Mouse (Mus musculus) adrenal gland, adult 8-10 months (tissue): ENCODE data around the gene Sar1a. TPM values are rescaled to one million over a fixed set of nuclear protein-coding genes. Genes with fewer than 3 reads are reported as not detected.

Experiments
- DNase-seq: peaks from one replicate; pipeline ENCODE4 v3.0.0; 2022
- total RNA-seq, 4 experiments: library from RNA; stranded (reverse); gene quantifications; 2 replicates each; pipeline ENCODE4 v1.2.4; 2022

Sar1a gene
- total RNA-seq, 4 experiments from 2014 or later: 192 to 224 (median 209) TPM

DNA sequence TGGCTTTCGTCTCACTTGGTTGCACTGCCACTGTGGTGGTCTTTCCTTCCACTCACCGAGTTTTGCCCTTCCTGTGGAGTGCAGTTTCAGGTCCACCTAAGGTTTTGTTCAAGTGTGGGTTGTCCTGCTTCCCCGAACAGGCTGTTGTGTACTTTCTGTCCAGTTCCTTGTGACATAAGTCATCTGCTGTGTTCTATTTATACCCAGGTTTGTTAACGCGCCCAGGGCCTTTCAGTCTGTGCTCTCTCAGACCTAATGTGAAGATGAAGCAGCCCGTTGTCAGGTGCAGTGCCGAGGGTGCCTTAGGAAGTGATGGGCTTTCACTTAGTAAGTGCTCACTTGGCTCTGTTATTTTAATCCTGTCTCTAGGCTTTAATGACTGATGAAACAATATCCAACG, 9.3 kb downstream of the Sar1a start:
- DNase-seq: no peak

GRCm38 (mm10) chr10:61693563-61693962, 13.5 kb downstream of the Sar1a start:
- DNase-seq: no peak

GRCm38 (mm10) chr10:61694870-61695670, 15.0 kb downstream of the Sar1a start, which contains the start of gene Tysnd1:
TSS of gene Tysnd1 (plus strand) at chr10:61695514.
- peak; percentile 96 for DNase-seq

DNA sequence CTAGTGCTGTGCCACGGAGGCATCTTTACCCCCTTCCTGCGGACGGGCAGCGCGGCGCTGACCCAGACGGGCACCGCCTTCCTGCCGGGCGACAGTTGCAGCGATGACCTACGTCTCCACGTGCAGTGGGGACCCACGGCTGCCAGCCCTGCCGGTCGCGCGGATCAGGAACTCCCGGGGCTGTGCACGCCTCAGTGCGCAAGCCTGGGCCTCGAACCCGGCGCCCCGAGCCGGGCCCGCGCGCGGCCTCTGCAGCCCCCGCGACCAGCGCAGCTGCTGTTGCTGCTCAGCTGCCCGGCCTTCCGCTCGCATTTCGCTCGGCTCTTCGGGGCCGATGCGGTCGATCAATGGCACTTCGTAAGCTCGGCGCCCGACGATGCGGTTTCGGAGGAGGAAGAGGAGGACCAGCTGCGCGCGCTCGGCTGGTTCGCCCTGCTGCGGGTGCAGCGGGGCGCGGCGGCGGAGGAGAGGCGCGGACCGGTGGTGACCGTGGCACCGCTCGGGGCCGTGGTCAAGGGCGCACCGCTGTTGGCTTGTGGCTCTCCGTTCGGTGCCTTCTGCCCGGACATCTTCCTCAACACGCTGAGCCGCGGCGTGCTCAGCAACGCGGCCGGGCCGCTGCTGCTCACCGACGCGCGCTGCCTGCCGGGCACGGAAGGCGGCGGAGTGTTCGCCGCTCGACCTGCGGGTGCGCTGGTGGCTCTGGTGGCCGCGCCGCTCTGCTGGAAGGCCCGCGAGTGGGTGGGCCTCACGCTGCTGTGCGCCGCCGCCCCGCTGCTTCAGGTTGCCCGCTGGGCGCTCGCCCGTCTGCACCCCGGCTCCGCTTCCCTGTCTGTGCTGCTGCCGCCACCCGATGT, 15.8 kb downstream of the Sar1a start:
- no peak for DNase-seq

- DNase-seq: no peak
Observed at GRCm38 (mm10) chr10:61696560-61696823, 16.4 kb downstream of the Sar1a start.

DNA sequence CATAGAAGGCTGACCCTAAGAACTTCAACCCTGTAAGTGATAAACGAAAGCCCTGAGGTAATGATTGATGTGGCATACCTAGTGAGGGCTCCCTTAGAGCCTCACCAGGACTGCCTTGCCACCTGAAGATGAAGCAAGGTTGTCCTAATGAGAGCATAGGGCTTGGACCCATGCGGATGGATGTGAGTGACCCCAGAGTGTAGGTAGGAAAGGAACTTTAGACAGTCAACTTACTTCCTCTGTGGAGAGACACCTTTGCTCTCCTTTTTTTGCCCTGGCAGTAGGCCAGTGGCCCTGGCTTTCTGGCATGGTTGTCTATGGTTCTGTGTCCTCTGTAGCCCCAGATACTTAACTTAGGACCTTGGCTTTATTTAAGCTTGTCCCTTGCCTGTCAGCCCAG, 16.9 kb downstream of the Sar1a start:
- peak; percentile 63 for DNase-seq

DNA sequence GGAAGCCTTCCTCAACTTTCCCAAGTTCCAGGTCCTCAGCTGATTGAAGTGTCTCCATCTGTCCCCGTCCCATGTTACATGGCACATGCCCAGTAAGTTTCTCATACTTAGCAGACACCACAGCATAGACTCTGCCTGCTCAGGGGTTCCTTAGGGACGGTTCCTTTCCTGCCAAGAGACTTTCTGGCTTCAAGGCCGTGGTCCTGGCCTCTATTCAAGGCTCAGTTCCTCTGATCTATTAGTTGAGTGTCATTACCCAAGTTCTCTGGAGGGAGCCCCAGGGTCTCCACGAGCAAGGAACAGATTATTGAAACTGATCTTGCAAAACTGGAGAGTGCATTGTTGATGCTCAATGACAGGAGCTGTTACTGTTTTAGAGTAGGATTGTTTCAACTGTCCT, 24.6 kb downstream of the Sar1a start:
- DNase-seq: peak; percentile 88

DNA sequence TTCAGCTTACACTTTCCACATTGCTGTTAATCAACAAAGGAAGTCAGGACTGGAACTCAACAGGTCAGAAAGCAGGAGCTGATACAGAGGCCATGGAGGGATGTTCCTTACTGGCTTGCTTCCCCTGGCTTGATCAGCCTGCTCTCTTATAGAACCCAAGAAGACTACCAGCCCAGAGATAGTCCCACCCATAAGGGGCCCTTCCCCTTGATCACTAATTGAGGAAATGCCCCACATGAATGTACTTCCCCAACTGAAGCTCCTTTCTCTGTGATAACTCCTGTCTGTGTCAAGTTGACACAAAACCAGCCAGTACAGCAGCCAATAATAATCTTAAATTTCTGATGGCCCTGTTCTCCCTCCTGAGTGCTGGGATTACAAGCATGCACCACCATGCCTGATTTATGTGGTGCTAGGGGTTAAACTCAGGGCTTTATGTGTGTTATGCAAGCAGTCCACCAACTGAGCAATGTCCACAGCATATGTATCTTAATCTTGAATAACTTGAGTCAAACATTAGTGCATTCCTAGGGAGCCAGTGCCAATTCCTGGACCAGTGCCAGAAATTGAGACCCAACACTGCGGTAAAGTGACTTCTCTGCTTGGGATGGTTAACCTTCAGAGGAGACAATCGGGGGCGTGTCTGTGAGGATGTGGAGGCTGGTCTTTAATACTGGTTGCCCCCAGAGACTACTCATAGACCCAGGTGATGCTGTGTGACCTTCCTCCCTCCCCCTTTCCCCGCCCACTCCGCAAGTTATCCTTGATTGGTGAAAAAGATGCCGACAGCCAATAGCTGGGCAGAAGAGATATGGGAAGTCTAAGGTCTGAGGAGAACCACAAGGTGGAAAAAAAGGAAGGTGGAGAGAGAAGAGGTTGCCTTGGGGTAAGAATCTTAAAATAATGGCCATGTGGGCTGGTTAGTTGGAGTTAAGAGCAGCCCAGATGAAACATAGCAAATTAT, 26.6 kb downstream of the Sar1a start:
- no peak for DNase-seq

- DNase-seq: peak; percentile 70
Observed at GRCm38 (mm10) chr10:61713601-61714000, 33.5 kb downstream of the Sar1a start.

DNA sequence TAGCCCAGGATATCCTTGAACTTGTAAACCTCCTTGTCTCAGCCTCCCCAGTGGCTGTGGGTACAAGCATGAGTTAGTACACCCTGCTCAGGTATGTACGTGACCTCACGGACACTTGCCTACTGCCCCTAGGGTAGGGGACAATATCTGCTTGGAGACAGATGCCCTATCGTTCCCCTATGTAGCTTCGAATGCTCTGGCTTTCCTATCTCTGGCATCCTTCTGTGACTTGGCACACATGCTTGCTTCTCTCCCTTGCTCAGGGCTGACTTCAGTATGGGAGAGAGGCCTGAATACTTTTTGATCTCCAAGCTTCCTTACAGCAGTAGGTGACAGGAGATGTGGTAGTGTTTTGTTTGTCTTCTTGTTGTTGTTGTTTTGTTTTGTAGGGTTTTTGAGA, 34.0 kb downstream of the Sar1a start:
- no peak for DNase-seq

DNA sequence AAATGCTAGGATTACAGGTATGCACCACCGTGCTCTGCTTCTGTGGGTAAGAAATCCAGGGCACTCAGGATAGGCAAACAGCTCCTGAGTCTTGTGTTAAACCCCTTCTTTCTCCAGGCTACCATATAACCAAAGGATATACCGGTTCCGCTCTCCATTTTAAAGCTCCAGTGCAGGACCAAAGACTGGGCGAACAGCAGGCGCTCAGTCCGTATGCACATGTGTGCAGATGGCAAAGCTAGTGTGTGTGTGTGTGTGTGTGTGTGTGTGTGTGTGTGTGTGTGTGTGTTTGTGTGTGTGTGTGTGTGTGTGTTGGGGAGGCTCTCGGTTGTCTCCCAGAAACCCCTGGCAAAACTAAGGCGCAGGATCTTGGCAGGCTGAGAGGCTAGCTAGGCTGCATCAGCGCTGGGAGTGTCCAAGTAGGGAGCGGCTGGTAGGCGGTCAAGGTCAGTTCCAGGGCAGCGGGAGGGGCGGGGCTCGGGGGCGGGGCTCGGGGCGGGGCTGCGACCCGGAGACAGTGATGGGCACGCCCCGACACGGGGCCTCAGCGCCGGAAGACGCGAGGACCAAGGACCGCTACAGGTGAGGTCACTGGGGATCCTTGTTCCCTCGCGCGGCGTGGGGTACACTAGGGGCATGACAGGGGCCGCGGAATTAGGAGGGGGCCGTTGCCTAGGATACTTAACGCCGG, 34.8 kb downstream of the Sar1a start, which contains the start of gene Aifm2:
Gene Aifm2 (plus strand): TSS at position 493 of the 691 bp plus-strand sequence.
- DNase-seq: peak; percentile 79

DNA sequence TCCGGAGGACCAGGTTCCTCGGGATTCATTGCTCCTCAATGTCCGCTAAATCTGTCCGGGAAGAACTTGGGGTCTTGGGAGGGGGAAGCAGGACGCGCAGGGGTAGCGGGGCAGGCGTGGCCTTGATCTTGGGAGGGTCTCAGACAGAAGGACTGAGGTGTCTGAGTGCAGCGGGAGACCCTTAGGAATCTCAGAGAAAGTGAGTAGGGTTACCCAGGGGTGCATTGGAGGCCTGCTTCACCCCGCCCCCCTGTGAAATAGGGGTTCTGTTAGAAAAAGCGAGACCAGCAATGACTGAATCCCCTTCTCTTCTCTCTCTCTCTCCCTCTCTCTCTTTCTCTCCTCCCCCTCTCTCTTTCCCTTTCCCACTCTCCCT, 35.4 kb downstream of the Sar1a start:
- DNase-seq: no peak

DNA sequence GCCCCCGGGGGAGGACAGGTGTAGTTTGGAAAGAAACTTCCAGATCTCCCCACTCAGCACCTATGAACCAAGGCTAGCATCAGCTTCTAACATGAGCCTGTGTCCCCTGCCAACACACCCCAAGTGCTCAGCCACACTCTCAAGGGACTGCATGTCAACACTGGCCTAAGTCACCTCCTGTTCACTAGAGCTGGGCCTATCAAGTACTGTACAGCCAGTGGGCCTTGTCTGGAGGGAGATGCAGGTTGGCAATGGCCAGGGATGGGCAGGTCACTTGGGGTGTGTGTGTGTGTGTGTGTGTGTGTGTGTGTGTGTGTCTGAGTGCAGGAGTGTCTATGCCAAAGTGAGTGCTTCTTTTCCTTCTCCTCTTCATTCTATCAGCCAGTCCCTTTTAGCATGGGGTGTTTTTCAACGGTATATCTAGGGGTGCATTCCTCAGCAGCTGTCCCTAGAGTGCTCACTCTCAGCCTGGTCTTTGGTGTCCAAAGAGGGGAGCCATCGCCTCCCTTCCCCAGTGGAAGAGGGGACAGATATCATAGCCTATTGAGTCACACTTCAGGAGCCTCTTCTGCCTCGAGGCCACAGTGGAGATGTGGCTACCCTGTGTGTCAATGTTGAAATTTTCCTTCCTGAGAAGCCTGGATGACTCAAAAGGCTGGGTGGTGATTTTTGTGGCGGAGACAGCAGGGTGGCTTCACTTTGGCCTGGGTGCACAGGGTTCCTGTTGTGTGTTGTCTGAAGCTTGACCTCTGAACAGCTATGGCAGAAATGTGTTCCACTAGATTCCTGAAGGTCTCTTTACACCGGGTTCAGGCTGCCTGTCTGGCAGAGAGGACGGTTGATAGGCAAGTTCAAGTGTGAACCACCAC, 36.1 kb downstream of the Sar1a start:
- peak; percentile 71 for DNase-seq

DNA sequence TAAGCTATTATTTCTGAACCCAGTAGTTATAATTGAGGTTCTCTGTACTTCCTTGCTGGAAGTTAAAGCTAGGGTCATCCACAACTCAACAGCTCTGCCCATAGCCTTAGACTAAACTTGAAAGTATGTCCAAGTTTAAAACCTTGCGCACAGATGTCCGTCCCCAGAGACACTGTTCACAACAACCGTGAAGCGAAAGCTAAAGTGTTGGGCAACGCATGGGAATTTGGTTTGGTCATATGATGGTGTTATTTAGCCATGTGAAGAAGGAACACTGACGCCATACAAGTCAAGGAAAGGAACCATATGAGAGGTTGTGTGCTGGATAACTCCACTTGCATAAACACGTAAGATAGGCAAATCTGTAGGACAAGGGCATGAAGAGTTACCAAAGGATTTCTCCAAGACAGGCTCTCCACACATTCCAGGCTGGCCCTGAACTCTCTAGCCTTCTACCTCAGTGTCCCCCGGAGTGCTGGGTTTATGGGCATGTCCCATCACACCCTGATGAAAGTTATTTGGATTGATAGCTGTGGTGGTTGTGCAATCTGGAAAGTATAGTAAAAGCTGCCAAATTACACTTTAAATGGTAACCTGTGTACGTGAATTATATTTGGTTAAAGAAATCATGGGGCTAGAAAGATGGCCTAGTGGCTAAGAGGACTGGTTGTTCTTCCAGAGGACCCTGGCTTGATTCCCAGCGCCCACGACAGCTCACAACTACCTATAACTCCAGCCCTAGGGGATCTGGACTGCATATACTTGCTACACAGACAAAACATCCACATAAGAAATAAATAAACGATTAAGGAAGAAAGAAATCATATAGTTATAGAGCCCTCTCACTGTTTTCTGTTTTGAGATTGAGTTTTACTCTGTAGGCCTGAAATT, 37.6 kb downstream of the Sar1a start:
- DNase-seq: no peak

DNA sequence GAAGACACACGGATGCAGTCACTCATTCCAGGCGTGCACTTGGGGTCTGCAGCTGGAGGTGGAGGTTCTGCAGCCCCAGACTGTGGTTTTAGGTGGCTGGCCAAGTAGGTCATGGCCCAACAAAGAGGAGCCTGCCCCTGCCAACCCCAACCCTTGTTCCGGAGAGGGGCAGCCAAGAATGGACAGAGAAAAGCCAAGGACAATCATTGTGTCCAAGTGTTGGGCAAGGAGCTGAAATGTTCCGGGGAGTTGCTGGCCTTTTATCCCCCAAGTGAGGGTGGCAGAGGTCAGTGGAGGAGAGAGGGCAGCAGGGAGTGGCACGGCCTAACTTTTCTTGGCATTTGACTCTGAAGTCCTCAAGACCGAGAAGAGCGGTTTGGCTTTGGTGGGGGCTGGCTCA, 40.2 kb downstream of the Sar1a start:
- DNase-seq: peak; percentile 79

DNA sequence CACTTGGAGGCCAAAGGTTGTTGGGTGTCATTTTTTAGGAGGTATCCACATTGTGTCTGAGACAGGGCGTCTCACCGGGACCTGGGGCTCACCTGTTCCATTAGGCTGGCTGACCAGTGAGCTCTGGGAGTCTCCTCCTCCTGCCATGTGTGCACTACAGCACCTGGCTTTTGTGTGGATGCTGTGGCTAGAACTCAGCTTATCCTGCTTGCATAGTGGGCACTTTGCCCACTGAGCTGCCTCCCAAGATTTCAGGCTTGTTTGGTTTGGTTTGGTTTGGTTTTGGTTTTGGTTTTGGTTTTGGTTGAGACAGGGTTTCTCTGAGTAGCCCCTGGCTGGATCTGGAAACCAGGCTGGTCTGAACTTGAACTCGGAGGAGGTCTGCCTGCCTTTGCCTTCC, 42.1 kb downstream of the Sar1a start:
- no peak for DNase-seq

GRCm38 (mm10) chr10:61723271-61723670, 43.2 kb downstream of the Sar1a start:
- no peak for DNase-seq

GRCm38 (mm10) chr10:61729181-61729580, 49.1 kb downstream of the Sar1a start:
- DNase-seq: no peak

- DNase-seq: no peak
Observed at GRCm38 (mm10) chr10:61730171-61730570, 50.1 kb downstream of the Sar1a start.

DNA sequence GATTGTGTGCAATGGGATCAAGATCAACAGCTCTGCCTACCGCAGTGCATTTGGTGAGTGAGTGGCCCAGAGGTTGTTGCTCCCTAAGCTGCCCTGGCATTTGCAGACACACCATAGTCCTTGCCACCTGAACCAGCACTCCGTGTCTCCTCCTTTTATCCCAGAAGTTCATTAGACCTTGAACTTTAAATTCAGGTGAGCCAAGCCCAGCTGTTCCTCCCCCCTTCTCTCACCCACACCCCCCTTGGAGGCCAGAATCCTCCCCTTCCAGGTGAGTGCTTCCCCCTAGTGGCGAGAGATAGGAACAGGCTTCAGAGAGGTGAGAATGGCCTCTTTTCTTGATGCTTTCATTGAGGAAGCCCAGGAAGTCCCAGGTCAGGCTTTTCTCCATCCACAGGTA, 54.3 kb downstream of the Sar1a start:
- DNase-seq: no peak
